Mouse (Mus musculus): ENCODE measurements at regions not wholly inside any gene's neighbourhood (a gene's known extent, or its start where the extent isn't known, plus 50 kb on each side); places are given as distances from the start of the nearest gene placed in this dataset.

DNA sequence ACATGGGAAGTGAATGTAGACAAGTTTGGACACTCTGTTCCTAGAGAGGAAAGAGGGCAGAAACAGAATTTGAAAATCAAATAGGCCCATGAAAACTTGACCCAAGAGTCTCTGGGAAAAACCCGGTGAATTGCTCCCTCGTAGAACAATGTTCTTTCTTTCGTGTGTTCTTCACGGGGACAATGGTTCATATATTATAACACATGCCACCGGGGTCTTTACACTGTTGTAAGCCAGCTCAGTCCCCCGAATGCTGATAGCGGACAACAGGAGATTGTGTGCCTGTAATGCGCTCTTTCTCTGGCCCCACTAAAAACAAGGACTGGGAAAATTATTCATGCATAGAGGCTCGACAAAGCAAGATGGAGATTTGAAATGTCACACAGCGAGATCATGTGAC is 225.4 kb upstream of the Irx4 start:
- 75% methylated on average over 10 of the region's 10 CpGs for WGBS
- Histone ChIP-seq H3K9ac (no peak overlapping the region), H3K27ac (ENCODE audit: low read depth) (no peak overlapping the region), H3K4me1 (ENCODE audit: insufficient read depth) (no peaks in the 10 kb centered on the region), H3K27me3 (ENCODE audit: insufficient read depth, low read length) (no peaks in the 10 kb centered on the region), H3K36me3 (ENCODE audit: insufficient read depth) (no peaks in the 10 kb centered on the region), H3K4me2 (no peak overlapping the region), H3K9me3 (ENCODE audit: low read depth, low read length) (no peaks in the 10 kb centered on the region), H3K4me3 (ENCODE audit: low read depth, low read length) (no peak overlapping the region)
- DNase-seq (no peak), ATAC-seq (ENCODE audit: insufficient read depth) (no peak)
- TF ChIP-seq CTCF (IDR thresholded peaks at IDR 0.05; ENCODE audit: low read depth): no peak

DNA sequence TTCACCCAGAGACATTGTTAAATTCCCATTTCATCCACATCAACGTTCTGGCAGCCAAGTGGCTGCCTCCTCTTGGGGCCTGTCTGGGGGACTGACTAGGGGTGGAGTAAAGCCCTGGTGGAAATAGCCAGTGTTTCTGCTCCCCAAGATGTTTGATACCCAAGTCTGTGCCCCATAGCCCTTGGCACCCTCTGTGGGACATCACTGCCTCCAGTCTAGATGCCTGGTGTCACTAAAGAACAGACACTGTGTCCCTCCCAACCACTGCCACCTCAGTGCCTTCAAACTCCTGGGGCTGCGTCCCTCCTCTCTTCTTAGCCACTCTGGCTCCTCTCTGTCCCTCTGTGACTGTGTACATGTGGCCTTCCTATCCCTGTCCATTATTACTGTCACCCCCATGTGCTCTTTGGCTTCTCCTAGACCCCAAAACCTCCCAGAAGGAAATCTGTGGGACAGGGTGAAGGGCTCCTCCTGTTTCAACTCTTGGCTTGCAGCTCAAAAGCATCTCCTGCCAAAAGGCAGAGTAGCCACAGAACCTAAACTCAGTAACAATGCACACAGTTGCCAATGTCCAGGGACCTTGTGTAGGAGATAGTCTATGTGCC is 224.8 kb upstream of the Irx4 start:
- TF ChIP-seq CTCF (IDR thresholded peaks at IDR 0.05; ENCODE audit: low read depth): no peak

DNA sequence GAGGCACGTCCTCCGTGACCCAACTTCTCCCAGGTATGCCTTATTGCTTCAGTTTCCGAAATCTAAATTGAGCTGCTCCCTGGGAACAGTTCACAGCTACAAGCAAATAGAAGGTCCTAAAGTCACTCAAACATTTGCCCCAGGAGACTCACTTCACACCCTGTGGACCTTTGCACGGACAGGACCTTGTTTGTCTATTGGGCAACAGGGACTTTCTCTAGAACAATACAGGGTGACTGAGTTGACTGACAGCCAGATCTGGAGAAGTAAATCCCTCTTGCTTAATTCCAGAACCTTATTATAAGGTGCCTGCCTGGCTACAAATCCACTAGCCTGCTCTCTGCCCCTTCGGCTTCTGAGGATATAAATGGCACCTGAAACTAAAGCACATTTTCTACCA is 220.5 kb upstream of the Irx4 start:
- H3K4me1 ChIP-seq (ENCODE audit: insufficient read depth): no peaks in the 10 kb centered on the region
- ATAC-seq (ENCODE audit: insufficient read depth) (no peak), DNase-seq (no peak)
- no peak overlapping the region for H3K9ac ChIP-seq
- no peaks in the 10 kb centered on the region for H3K27me3 ChIP-seq (ENCODE audit: insufficient read depth, low read length)
- H3K4me3 ChIP-seq (ENCODE audit: low read depth, low read length): no peak overlapping the region
- H3K36me3 ChIP-seq (ENCODE audit: insufficient read depth): no peaks in the 10 kb centered on the region
- WGBS: 87% methylated on average over 5 of the region's 5 CpGs
- H3K27ac ChIP-seq (ENCODE audit: low read depth): no peak overlapping the region
- no peak for TF ChIP-seq CTCF (IDR thresholded peaks at IDR 0.05; ENCODE audit: low read depth)
- H3K4me2 ChIP-seq: no peak overlapping the region
- H3K9me3 ChIP-seq (ENCODE audit: low read depth, low read length): no peaks in the 10 kb centered on the region

More for the DNA sequence above, 224.8 kb upstream of the Irx4 start:
- 44% methylated on average over 2 of the region's 2 CpGs for WGBS
- H3K9ac ChIP-seq: no peak overlapping the region
- H3K9me3 ChIP-seq (ENCODE audit: low read depth, low read length): no peaks in the 10 kb centered on the region
- no peak overlapping the region for H3K4me2 ChIP-seq
- H3K27me3 ChIP-seq (ENCODE audit: insufficient read depth, low read length): no peaks in the 10 kb centered on the region
- no peaks in the 10 kb centered on the region for H3K4me1 ChIP-seq (ENCODE audit: insufficient read depth)
- H3K4me3 ChIP-seq (ENCODE audit: low read depth, low read length): no peak overlapping the region
- H3K27ac ChIP-seq (ENCODE audit: low read depth): no peak overlapping the region
- DNase-seq (no peak), ATAC-seq (ENCODE audit: insufficient read depth) (no peak)
- H3K36me3 ChIP-seq (ENCODE audit: insufficient read depth): no peaks in the 10 kb centered on the region

DNA sequence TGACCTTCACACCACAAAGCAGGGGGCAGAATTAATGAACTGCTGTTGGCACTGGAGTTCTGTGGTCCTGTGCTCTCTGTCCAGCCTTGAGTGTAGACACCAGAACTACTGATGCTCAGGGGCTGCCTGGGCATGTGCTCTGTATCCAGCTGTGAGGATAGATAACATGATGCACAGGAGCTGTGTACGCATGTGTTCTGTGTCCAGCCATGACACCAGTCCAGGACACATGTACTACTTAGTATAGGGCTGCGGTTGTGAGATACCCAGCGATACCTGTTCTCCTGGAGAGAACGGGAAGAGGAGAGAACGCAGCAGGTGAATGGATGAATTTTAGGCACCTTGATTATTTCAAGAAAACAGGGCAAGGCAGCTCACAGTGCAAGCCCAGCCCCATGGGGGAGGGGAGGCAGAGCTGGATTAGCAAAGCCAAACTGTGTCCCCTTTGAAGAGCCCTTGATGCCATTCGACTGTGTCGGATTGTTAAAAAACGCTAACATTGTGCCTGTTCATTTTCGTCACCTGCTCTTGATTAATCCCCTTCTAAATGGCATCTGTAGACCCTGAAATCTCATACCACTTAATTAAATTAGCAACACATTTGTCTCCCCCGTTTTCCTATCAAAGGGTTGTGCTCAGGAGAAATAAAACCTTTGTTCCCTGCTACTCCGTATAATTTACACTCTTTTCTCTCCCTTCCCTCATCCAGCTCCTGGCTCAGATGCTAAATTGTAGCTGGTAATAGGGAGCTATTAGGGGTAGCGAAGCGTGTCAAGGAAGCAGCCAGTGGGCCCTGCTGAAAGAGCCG is 218.8 kb upstream of the Irx4 start:
- no peak for TF ChIP-seq CTCF (IDR thresholded peaks at IDR 0.05; ENCODE audit: low read depth)
- Histone ChIP-seq H3K9me3 (ENCODE audit: low read depth, low read length) (no peaks in the 10 kb centered on the region), H3K4me1 (ENCODE audit: insufficient read depth) (no peaks in the 10 kb centered on the region), H3K27me3 (ENCODE audit: insufficient read depth, low read length) (no peaks in the 10 kb centered on the region), H3K27ac (ENCODE audit: low read depth) (no peak overlapping the region), H3K4me2 (no peak overlapping the region), H3K9ac (no peak overlapping the region), H3K36me3 (ENCODE audit: insufficient read depth) (no peaks in the 10 kb centered on the region), H3K4me3 (ENCODE audit: low read depth, low read length) (no peak overlapping the region)
- 49% methylated on average over 14 of the region's 14 CpGs for WGBS
- DNase-seq (no peak), ATAC-seq (ENCODE audit: insufficient read depth) (no peak)

DNA sequence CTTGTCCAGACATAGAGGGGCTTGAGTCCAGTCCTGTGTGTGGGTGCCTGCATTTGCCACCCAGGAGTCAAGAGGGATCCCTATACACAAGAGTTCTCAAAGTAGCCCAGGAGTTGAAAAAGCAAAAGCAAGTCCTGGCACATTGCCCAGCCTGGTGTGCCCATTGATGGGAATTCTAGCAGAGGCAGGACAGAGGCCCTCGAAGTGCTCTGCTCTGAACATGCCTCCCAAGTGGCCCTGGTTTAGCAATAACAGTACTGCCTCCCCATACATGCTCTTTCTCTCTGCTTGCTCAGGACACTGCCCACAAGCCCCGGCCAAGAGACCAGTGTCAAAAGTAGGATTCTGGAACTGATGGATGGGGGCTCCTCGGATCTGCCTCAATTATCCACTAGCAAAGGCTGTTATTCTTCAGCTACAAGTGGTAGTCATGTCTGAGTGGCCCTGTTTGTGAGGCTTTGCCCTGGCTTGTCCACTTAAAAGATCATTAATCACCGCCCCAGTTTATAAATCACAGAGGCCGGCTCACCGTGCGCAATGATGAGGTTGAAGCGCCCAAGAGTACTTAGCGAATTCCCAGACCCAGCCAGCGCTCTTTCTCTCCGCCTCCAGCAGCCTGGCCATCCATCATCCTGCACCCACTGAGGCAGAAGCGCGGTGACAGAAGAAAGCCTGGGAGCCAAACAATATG is 190.3 kb upstream of the Irx4 start:
- Histone ChIP-seq H3K27ac (ENCODE audit: low read depth) (no peak overlapping the region), H3K27me3 (ENCODE audit: insufficient read depth, low read length) (peaks cover 4% of the 10 kb centered on the region; the same call in 1 of the 2 replicates), H3K36me3 (ENCODE audit: insufficient read depth) (no peaks in the 10 kb centered on the region), H3K4me3 (ENCODE audit: low read depth, low read length) (no peak overlapping the region), H3K4me2 (peak overlapping the region; percentile 15; the same call in 1 of the 2 replicates), H3K9ac (no peak overlapping the region), H3K4me1 (ENCODE audit: insufficient read depth) (peaks cover 6% of the 10 kb centered on the region; the same call in 1 of the 2 replicates), H3K9me3 (ENCODE audit: low read depth, low read length) (no peaks in the 10 kb centered on the region)
- ATAC-seq (ENCODE audit: insufficient read depth) (no peak), DNase-seq (peak; percentile 34)
- no peak for TF ChIP-seq CTCF (IDR thresholded peaks at IDR 0.05; ENCODE audit: low read depth)
- 5% methylated on average over 13 of the region's 13 CpGs for WGBS

DNA sequence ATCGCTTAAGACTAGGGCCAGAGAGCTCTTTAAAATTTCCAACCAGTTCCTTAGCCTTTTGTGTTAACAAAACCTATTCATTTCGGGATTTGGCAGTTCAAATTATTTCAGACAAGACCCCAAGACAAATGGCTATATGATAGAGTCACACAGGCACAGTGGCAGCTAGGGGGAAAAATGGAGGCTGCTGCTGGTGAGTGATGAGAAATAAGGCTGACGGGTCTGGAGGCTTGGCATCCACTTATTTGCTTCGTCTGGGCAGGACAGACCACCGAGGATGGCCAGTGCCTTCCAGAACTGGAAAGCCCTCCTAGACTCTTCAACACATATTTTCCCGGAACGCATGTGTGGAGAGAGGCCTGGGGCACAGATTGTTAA is 189.8 kb upstream of the Irx4 start:
- Histone ChIP-seq H3K4me3 (ENCODE audit: low read depth, low read length) (no peak overlapping the region), H3K27ac (ENCODE audit: low read depth) (no peak overlapping the region), H3K4me1 (ENCODE audit: insufficient read depth) (peaks cover 6% of the 10 kb centered on the region; the same call in 1 of the 2 replicates), H3K27me3 (ENCODE audit: insufficient read depth, low read length) (peaks cover 4% of the 10 kb centered on the region; the same call in 1 of the 2 replicates), H3K36me3 (ENCODE audit: insufficient read depth) (no peaks in the 10 kb centered on the region), H3K9me3 (ENCODE audit: low read depth, low read length) (no peaks in the 10 kb centered on the region), H3K9ac (no peak overlapping the region), H3K4me2 (peak overlapping the region; percentile 15; the same call in 1 of the 2 replicates)
- WGBS: 10% methylated on average over 7 of the region's 7 CpGs
- TF ChIP-seq CTCF (IDR thresholded peaks at IDR 0.05; ENCODE audit: low read depth): no peak
- DNase-seq: no peak
- ATAC-seq (ENCODE audit: insufficient read depth): no peak

DNA sequence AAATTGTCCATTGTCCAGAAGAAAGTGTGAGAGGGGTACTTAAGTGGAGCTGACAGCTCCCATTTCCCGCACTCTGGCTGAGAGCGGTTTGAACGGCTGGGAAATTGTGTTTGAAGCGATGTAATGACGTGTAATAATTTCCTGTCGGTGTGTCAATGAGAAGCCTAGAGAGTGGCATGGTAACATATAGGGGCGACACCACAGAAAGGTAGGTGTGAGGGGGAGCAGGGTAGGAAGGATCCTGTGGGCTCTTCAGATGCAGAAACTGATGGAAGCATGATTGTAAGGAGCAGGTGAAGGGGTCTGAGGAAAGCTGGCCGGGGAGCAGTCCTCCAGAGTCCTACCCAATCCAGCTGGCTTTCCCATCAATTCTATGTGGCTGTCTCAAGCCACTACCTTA is 189.2 kb upstream of the Irx4 start:
- Histone ChIP-seq H3K27me3 (ENCODE audit: insufficient read depth, low read length) (peaks cover 4% of the 10 kb centered on the region; the same call in 1 of the 2 replicates), H3K4me2 (no peak overlapping the region), H3K4me3 (ENCODE audit: low read depth, low read length) (no peak overlapping the region), H3K36me3 (ENCODE audit: insufficient read depth) (no peaks in the 10 kb centered on the region), H3K9me3 (ENCODE audit: low read depth, low read length) (no peaks in the 10 kb centered on the region), H3K4me1 (ENCODE audit: insufficient read depth) (peaks cover 6% of the 10 kb centered on the region; the same call in 1 of the 2 replicates), H3K27ac (ENCODE audit: low read depth) (no peak overlapping the region), H3K9ac (no peak overlapping the region)
- no peak for DNase-seq
- no peak for TF ChIP-seq CTCF (IDR thresholded peaks at IDR 0.05; ENCODE audit: low read depth)
- WGBS: 20% methylated on average over 8 of the region's 8 CpGs
- no peak for ATAC-seq (ENCODE audit: insufficient read depth)

Measured in lung, embryonic 14.5 days (tissue).